Mouse (Mus musculus) limb, embryonic 10.5 days (tissue): Measurements from ENCODE around the gene Bmpr1a. TPM values are rescaled to one million over a fixed set of nuclear protein-coding genes. Genes with fewer than 3 reads are reported as not detected.

Source experiments
- DNase-seq: peaks from one replicate; pipeline ENCODE4 v3.0.0-alpha.2; 2017; ENCODE audit warnings: low spot score
- H3K27ac ChIP-seq: fragments of 300-500 bp; sonication (generic); 2 replicates; pipeline ENCODE4 v1.5.1; 2016; ENCODE audit warnings: mild to moderate bottlenecking
- H3K27me3 ChIP-seq: fragments of 300-500 bp; sonication (generic); 2 replicates; pipeline ENCODE4 v1.6.1; 2016; ENCODE audit warnings: low read depth, mild to moderate bottlenecking; ENCODE audit not compliant: poor library complexity, severe bottlenecking
- H3K36me3 ChIP-seq: fragments of 300-500 bp; sonication (generic); 2 replicates; pipeline ENCODE4 v1.6.1; 2016; ENCODE audit warnings: mild to moderate bottlenecking, moderate library complexity
- H3K4me1 ChIP-seq: fragments of 300-500 bp; sonication (generic); 2 replicates; pipeline ENCODE4 v1.6.1; 2016
- H3K4me3 ChIP-seq: fragments of 300-500 bp; sonication (generic); 2 replicates; pipeline ENCODE4 v1.5.1; 2016; ENCODE audit warnings: mild to moderate bottlenecking, moderate library complexity
- H3K9me3 ChIP-seq: fragments of 300-500 bp; sonication (generic); replicated peaks from 2 replicates; pipeline ENCODE4 v1.6.1; 2016; ENCODE audit warnings: mild to moderate bottlenecking
- WGBS: fragments of 180-500 bp; shearing (Covaris S2); methylation state at CpG from one replicate; pipeline ENCODE4 v1.1.7; 2016; 5-methylcytosine and 5-hydroxymethylcytosine counted together
- polyA plus RNA-seq: library from polyadenylated mRNA; unstranded; fragments of >200 nt; fragmentation: Nextera tagmentation; extraction: Ambion mirVana; gene quantifications from 2 replicates; pipeline ENCODE4 v1.2.1, GENCODE M21; 2016

The Bmpr1a gene
- polyA plus RNA-seq, 1 experiment from 2014 or later, result 58.5 TPM

DNA sequence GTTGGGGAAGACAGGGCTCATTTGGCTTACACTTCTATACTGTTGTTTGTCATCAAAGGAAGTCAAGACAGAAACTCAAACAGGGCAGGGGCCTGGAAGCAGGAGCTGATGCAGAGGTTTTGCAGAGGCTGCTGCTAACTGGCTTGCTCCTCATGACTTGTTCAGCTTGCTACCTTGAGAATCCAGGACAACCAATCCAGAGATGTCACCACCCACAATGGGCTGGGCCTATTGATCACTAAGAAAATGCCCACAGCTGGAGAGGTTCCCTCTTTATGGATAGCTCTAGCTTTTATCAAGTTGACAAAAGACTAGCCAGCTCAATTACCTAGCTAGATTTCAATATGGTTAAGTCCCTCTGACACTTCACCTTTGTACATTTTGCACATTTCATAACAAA lies 31.6 kb downstream of the Bmpr1a start:
- no peak for DNase-seq
- no peaks in the 10 kb centered on the region for H3K27me3 ChIP-seq
- peaks cover 7% of the 10 kb centered on the region; the same call in 1 of the 2 replicates for H3K4me1 ChIP-seq
- no peak overlapping the region for H3K27ac ChIP-seq
- no peaks in the 10 kb centered on the region for H3K36me3 ChIP-seq
- no peaks in the 10 kb centered on the region for H3K9me3 ChIP-seq
- no peak overlapping the region for H3K4me3 ChIP-seq

DNA sequence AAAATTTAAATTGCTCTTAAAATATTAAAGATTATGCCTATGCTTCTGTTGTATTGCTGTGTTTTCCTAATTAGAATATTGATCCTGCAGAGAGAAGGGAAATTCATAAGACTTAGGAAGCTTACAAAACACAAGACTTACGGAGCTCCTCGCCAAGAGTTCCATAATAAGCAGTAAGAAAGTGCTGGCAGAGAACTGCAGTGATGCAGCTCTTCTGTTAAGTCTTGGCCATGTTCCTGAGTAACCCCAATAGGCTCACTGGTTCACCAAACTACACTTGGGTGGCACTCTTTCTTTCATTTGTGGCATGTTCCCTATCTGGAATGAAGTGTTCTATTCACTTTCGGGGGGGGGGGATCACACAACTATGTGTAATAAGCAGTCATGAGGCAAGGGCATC lies 36.9 kb downstream of the Bmpr1a start:
- Histone ChIP-seq H3K4me3 (no peak overlapping the region), H3K36me3 (no peaks in the 10 kb centered on the region), H3K4me1 (no peaks in the 10 kb centered on the region), H3K27me3 (no peaks in the 10 kb centered on the region), H3K9me3 (no peaks in the 10 kb centered on the region), H3K27ac (no peak overlapping the region)
- WGBS, result 87% methylated on average over 3 of the region's 3 CpGs
- DNase-seq, result no peak

DNA sequence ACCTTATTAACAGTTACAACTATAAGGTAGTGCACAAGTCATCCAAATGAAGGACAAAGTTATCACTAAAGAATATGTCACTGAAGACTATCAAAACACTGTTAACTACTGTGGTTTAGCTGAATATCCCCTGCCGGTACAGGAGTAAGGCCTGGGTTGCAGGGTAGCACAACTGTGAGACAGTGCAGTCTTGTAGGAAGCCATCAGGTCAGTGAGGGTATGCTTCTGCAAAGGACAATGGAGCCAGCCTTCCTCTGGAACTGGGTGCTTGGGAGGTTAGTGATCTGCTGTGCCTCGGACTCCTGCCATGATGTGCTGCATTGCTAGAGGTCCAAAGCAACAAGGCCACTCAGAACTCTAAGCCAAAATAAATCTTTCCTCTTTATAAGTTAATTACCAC lies 43.8 kb downstream of the Bmpr1a start:
- no peak overlapping the region for H3K4me3 ChIP-seq
- 94% methylated on average over 2 of the region's 2 CpGs for WGBS
- H3K4me1 ChIP-seq, result no peaks in the 10 kb centered on the region
- H3K36me3 ChIP-seq, result peaks cover 54% of the 10 kb centered on the region
- DNase-seq, result no peak
- H3K27ac ChIP-seq, result no peak overlapping the region
- H3K9me3 ChIP-seq, result no peaks in the 10 kb centered on the region
- H3K27me3 ChIP-seq, result no peaks in the 10 kb centered on the region

DNA sequence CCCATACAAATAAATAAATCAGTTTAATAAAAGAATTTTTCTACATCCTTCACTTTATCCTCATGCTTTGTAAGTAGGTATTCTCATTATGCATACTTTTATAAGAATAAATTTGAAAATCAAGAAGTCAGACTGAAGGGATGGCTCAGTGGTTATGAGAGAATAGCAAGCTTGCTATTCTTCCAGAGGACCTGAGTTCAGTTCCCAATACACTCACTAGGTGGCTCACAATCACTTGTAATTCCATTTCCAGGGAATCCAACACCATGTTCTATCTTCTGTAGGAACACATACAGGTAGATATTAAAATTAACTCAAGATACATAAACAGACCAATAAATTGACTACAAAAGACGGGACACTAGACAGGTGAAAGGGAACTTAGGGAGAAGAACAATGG lies 44.3 kb downstream of the Bmpr1a start:
- Histone ChIP-seq H3K4me1 (peaks cover 4% of the 10 kb centered on the region), H3K27ac (no peak overlapping the region), H3K27me3 (no peaks in the 10 kb centered on the region), H3K4me3 (no peak overlapping the region), H3K36me3 (peaks cover 57% of the 10 kb centered on the region), H3K9me3 (no peaks in the 10 kb centered on the region)
- DNase-seq, result no peak
- 90% methylated on average over 1 of the region's 1 CpGs for WGBS

DNA sequence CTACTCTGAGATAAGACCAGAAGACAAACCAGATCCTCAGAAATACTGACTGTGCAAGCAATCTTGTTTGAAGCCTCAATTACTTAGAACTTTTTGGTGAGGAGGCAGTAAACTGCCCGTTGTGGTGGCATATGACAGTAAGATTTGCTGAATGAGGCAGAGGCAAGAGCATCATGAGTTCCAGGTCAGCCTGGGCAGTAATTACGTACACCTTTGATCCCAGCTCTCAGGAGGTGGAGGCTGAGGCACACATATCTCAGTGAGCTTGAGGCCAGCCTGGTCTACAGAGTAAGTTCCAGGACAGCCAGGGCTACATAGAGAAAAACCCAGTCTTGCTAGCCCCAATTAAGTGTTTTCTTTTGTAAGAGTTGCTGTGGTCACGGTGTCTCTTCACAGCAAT lies 48.9 kb downstream of the Bmpr1a start:
- Histone ChIP-seq H3K27ac (no peak overlapping the region; the same call in 1 of the 2 replicates), H3K9me3 (no peaks in the 10 kb centered on the region), H3K4me3 (no peak overlapping the region), H3K4me1 (peaks cover 15% of the 10 kb centered on the region), H3K36me3 (peaks cover 61% of the 10 kb centered on the region), H3K27me3 (no peaks in the 10 kb centered on the region)
- WGBS, result 63% methylated on average over 3 of the region's 3 CpGs
- DNase-seq, result no peak

DNA sequence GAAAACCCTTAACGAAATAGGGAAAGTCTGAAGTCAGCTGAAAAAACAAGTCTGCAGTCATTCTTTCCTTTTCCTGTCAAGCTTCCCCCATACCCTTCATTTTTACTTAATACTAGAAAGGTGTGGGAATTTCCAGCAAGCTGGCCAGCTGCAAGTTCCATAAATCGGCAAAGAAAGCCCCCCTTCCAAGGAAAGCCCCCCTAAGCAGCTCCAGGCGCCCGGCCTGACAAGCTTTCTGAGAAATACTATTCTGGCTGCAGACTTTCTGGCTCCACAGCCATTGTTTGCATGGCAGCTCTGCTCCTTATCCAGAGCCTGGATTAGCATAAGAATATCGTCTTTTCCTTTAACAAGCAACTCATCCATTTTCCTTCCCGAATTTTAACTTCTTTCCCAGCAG lies 49.5 kb downstream of the Bmpr1a start:
- no peak for DNase-seq
- 60% methylated on average over 6 of the region's 6 CpGs for WGBS
- Histone ChIP-seq H3K4me3 (no peak overlapping the region), H3K9me3 (no peaks in the 10 kb centered on the region), H3K4me1 (peaks cover 15% of the 10 kb centered on the region), H3K27ac (0 out of 2 replicates have a peak overlapping the region, but pooled peaks have one; percentile 25), H3K36me3 (peaks cover 56% of the 10 kb centered on the region), H3K27me3 (no peaks in the 10 kb centered on the region)

DNA sequence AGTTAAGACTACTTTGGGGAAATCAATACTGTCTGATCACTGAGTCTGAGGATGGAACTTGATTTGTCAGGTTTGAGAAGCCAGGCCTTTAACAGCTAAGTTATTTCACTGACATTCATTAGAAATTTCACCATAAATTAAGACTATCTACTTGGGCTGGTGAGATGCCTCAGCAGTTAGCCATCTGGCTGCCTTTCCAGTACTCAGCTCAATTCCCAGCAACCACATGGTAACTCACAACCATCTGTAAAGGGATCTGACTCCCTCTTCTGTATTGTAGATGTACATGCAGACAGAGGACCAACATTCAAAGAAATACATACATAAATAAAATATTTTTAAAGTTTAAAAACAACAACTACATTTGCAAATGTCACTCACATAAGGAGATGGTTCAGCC lies 51.3 kb downstream of the Bmpr1a start:
- Histone ChIP-seq H3K36me3 (peaks cover 59% of the 10 kb centered on the region), H3K9me3 (no peaks in the 10 kb centered on the region)

DNA sequence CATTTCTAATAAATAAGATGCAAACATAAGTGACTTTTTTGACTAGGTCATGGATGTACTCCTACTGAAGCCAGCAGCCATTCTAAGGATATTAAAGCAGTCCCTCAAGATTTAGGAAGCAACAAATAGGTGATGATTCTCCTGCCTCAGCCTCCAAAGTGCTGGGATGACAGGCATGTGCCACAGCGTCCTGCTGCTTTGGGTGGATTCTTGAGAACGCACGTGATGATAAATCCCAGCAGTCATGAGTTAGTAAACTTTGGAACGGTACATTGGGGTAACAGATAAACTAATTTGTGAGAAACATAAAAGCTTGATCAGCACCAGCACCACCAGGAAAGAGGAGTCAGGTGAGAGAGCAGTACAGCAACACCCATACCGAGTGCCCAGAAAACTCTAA lies 52.7 kb downstream of the Bmpr1a start:
- no peak overlapping the region for H3K27ac ChIP-seq
- H3K27me3 ChIP-seq, result no peaks in the 10 kb centered on the region
- H3K36me3 ChIP-seq, result peaks cover 61% of the 10 kb centered on the region
- DNase-seq, result no peak
- no peak overlapping the region for H3K4me3 ChIP-seq
- peaks cover 15% of the 10 kb centered on the region for H3K4me1 ChIP-seq
- no peaks in the 10 kb centered on the region for H3K9me3 ChIP-seq
- WGBS, result 95% methylated on average over 5 of the region's 5 CpGs

More for the DNA sequence above, 51.3 kb downstream of the Bmpr1a start:
- no peak for DNase-seq
- no peak overlapping the region for H3K4me3 ChIP-seq
- H3K27me3 ChIP-seq, result no peaks in the 10 kb centered on the region
- H3K27ac ChIP-seq, result no peak overlapping the region
- peaks cover 15% of the 10 kb centered on the region for H3K4me1 ChIP-seq

DNA sequence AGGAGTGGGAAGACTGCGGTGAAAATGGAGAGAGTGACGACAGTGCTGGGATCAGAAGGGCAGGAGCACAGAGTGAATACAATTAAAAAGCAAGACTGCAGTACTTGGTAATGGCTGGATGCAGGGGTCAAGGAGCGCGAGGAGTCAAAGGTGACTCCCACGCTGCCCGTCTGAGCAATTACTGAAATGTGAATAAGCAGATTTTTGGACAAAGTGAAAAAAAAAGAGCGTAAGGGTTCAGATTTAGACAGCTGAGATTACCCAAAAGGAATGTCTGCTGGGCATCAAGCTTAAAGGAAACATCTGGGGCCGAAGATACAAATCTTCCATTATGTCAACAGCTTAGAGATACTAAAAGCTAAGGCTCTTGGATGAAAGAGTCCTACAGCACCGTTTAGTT lies 53.3 kb downstream of the Bmpr1a start:
- peaks cover 15% of the 10 kb centered on the region for H3K4me1 ChIP-seq
- DNase-seq, result no peak
- peaks cover 61% of the 10 kb centered on the region for H3K36me3 ChIP-seq
- no peaks in the 10 kb centered on the region for H3K9me3 ChIP-seq
- H3K27me3 ChIP-seq, result no peaks in the 10 kb centered on the region
- 51% methylated on average over 9 of the region's 9 CpGs for WGBS
- H3K4me3 ChIP-seq, result no peak overlapping the region
- no peak overlapping the region for H3K27ac ChIP-seq

DNA sequence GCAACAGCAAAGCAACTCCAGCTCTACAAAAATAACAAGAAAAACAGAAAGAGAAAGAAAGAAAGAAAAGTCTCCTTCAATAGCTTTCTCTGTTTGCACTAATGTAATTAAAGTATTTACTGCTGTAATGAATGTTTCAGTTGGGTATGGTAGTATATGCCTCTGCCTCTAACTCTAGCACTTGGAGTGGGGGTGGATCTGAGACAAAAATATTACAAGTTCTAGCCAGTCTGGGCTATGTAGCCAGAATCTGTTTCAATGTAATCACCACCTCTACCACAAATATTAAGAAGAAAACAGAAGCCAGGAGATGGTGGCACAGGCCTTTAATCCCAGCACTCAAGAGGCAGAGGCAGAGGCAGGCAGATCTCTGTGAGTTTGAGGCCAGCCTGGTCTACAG lies 54.7 kb downstream of the Bmpr1a start:
- peaks cover 62% of the 10 kb centered on the region for H3K36me3 ChIP-seq
- H3K4me3 ChIP-seq, result no peak overlapping the region
- no peaks in the 10 kb centered on the region for H3K27me3 ChIP-seq

DNA sequence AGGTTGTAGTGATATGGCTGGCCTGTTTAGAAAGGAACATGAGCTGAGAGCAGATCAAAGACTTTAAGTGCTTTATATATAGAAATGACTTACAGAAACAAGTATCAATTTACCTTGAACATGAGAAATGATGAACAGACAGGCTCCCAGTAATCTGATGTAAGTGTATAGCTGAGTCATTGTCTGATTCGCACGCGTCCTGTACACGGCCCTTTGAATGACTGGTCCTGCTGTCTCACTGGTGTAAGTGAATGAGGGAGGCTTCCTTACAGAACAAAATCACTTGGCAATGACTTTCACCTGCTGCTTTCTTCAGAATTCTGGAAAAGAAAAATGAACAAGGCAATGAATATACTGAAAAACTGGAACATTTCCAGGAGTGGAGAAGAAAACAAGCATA lies 55.5 kb downstream of the Bmpr1a start:
- Histone ChIP-seq H3K4me1 (peaks cover 7% of the 10 kb centered on the region; the same call in 1 of the 2 replicates), H3K27ac (no peak overlapping the region), H3K4me3 (no peak overlapping the region), H3K36me3 (peaks cover 68% of the 10 kb centered on the region), H3K27me3 (no peaks in the 10 kb centered on the region), H3K9me3 (no peaks in the 10 kb centered on the region)
- WGBS, result 92% methylated on average over 4 of the region's 4 CpGs
- no peak for DNase-seq

More for the DNA sequence above, 54.7 kb downstream of the Bmpr1a start:
- Histone ChIP-seq H3K27ac (no peak overlapping the region), H3K4me1 (peaks cover 7% of the 10 kb centered on the region; the same call in 1 of the 2 replicates), H3K9me3 (no peaks in the 10 kb centered on the region)
- no peak for DNase-seq

DNA sequence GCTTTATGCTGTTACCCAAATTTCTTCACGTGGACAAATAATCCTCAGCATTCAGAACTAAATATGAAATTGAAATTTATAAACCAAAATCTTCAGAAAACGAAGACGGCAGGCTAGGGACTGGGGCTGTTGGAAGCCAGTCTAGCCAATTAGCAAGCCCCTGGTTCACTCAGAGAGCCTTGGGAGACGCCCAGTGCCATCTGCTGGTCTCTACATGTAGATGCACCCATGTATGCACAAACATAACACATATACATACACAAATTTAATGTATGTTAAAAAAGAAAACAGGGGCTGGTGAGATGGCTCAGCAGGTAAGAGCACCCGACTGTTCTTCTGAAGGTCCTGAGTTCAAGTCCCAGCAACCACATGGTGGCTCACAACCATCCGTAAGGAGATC lies 56.5 kb downstream of the Bmpr1a start:
- H3K4me3 ChIP-seq, result no peak overlapping the region
- 95% methylated on average over 6 of the region's 6 CpGs for WGBS
- H3K36me3 ChIP-seq, result peaks cover 73% of the 10 kb centered on the region
- H3K27ac ChIP-seq, result no peak overlapping the region
- H3K4me1 ChIP-seq, result peaks cover 7% of the 10 kb centered on the region; the same call in 1 of the 2 replicates
- no peaks in the 10 kb centered on the region for H3K9me3 ChIP-seq
- no peak for DNase-seq
- H3K27me3 ChIP-seq, result no peaks in the 10 kb centered on the region

DNA sequence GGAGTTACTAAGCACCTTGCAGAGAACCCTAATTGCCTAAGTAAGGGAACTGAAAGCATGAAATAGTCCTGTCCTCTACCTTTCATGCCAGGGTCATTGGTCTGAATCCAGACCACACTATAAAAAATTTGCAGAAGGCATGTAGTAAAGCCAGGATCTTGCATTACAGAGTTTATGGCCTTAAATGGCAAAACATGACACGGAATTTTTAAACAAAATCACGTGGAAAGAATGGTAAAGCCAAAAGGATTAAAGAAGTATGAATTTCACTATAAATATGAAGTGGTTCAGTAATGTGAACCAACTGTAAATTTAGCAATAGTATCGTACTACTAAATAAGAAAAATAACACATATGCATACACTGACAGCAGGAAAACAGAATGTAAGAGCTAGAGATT lies 57.8 kb downstream of the Bmpr1a start:
- Histone ChIP-seq H3K36me3 (peaks cover 86% of the 10 kb centered on the region), H3K27ac (no peak overlapping the region), H3K9me3 (no peaks in the 10 kb centered on the region), H3K27me3 (no peaks in the 10 kb centered on the region), H3K4me3 (no peak overlapping the region), H3K4me1 (peaks cover 7% of the 10 kb centered on the region; the same call in 1 of the 2 replicates)
- WGBS, result 93% methylated on average over 3 of the region's 3 CpGs
- DNase-seq, result no peak

DNA sequence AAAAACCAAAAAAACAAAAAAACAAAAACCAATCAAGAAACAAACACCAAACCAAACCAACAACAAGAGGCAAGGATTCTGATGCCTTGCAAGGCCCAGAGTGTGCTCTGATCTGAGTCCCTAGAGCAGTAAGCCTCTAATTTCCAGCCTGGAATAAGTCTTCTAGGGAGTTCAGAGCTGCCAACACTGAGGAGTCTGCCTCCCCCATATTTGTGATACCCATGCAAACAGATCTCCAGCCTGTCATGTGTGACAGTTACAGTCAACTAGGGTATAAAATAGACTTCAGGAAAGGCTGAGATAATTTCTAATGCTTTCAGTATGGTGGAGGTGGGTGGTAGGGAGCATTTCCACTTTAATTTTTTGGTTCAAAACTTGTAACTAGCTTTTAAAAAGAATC lies 58.2 kb downstream of the Bmpr1a start:
- Histone ChIP-seq H3K4me3 (no peak overlapping the region), H3K9me3 (no peaks in the 10 kb centered on the region), H3K27me3 (no peaks in the 10 kb centered on the region), H3K36me3 (peaks cover 89% of the 10 kb centered on the region), H3K27ac (no peak overlapping the region), H3K4me1 (peaks cover 6% of the 10 kb centered on the region; the same call in 1 of the 2 replicates)
- DNase-seq, result no peak
